Mouse (Mus musculus) CD8-positive naive resting alpha-beta T cell, adult 57 days (primary cell): ENCODE results near the gene Klra6. TPM values are rescaled to one million over a fixed set of nuclear protein-coding genes. Genes with fewer than 3 reads are reported as not detected.

Experiments used
- total RNA-seq: library from RNA; stranded (reverse); gene quantifications from one replicate; pipeline ENCODE4 v1.2.4, GENCODE M21; 2023

The Klra6 gene
- not detected for total RNA-seq

DNA sequence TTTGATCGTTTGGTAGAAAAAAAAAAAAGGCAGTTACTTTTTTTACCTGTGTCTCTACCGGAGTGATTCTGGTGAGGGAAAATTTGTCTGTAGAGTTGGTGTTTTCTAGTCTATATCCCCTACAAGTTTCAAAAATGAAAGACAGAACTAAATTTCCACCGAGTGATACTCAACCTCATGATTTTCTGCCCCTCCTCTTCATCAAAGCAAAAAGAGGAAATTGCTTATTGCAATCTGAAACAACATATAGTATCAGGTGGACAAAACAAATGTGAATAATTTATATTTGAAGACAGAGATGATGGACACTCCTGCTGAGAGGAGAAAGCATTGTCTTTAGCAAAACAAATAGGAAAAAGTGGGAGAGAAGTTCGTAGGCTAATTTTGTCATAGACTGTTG is at the start of gene Klra6:
Klra6 (minus strand) TSS at position 101 of the 400 bp plus-strand sequence.

DNA sequence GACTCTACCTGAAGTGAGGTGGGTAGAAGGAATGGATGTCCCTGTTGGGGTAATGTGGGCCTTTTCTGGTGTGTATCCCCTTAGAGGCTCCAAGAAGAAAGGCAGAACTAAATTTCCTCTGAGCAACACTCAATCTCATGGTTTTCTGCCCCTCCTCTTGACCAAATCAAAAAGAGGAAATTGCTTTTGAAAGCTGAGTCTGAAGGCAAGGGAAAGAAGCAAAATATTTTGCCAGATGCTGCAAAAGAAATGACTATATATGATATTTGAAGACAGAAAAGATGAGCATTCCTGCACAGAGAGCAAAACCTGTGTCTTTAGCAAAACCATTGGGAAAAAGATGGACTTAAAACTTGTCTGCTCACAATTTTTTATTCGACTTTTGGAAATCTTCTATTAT is 40.4 kb upstream of the Klra6 start, which contains the start of gene Klra4:
Klra4 (minus strand) TSS at position 101 of the 400 bp plus-strand sequence.

Other genes with a start within 250 kb of the Klra6 start
- not detected for gene Gm156, start 242.7 kb downstream of the Klra6 start, total RNA-seq
- not detected for gene Gm17631, start 164.3 kb downstream of the Klra6 start, total RNA-seq
- gene Klra17, start 150.3 kb downstream of the Klra6 start, total RNA-seq, result 1.5 TPM
- gene Klra5, start 109.3 kb downstream of the Klra6 start, total RNA-seq, result not detected
- 0.43 TPM for gene Klra4, start 40.3 kb upstream of the Klra6 start, total RNA-seq
- gene Klra8, start 102.9 kb upstream of the Klra6 start, total RNA-seq, result 1.8 TPM
- not detected for gene Klra9, start 166.2 kb upstream of the Klra6 start, total RNA-seq
- gene Klra7, start 206.4 kb upstream of the Klra6 start, total RNA-seq, result 0.73 TPM